Mouse (Mus musculus): ENCODE measurements around the gene B130006D01Rik. TPM values are rescaled to one million over a fixed set of nuclear protein-coding genes. Genes with fewer than 3 reads are reported as not detected.

Gene B130006D01Rik
- polyA plus RNA-seq, 1 experiment from 2014 or later, result 0.91 TPM

DNA sequence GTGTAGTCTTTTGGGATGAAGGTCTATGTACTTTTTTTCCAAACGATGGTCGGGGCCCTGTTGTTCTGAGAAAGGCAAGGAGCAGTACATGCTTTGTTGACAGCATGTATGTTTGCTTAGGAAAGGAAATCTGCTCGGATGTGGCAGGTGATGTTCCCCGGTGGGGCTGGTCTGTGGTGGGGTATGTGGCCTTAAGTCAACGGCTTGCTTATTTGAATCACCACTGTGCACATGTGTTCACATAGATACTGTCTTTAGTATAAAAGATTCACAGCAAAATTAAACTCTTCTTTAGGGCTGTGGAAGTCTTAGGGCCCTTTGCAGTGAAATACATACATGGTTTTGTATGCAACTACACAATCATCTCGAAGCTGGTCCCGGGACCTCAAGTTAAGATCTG lies 9.0 kb upstream of the B130006D01Rik start:
- peak overlapping the region; percentile 75 to 88 for H3K4me3 ChIP-seq (ENCODE audit: control insufficient read depth in 1 of 2, insufficient read depth in 1 of 2, low read depth in 1 of 2, low read length in 2 of 2)
- H3K36me3 ChIP-seq (ENCODE audit: control insufficient read depth, insufficient read depth, low read length), result no peaks in the 10 kb centered on the region
- 41% methylated on average over 7 of the region's 7 CpGs for WGBS
- no peaks in the 10 kb centered on the region for H3K27me3 ChIP-seq (ENCODE audit: control insufficient read depth, insufficient read depth, low read length)
- ATAC-seq (ENCODE audit: insufficient number of reproducible peaks, insufficient read depth, low FRiP score, low read depth), result no peak
- H3K9me3 ChIP-seq (ENCODE audit: control insufficient read depth, low read length), result no peaks in the 10 kb centered on the region
- H3K4me1 ChIP-seq (ENCODE audit: control insufficient read depth in 2 of 2, insufficient read depth in 2 of 2, low read length in 2 of 2), result peaks cover 7 to 28% of the 10 kb centered on the region in 2 experiments
- peak overlapping the region; percentile 96 for H3K9ac ChIP-seq (ENCODE audit: low read length)
- no peak overlapping the region for H3K27ac ChIP-seq (replicated peaks in 1 of 2; ENCODE audit: control insufficient read depth in 1 of 2, insufficient read depth in 1 of 2, low read depth in 2 of 2, low read length in 2 of 2)
- H3K4me2 ChIP-seq (ENCODE audit: low read length), result peak overlapping the region; percentile 99

- Histone ChIP-seq H3K4me1 (ENCODE audit: control insufficient read depth in 2 of 2, insufficient read depth in 2 of 2, low read length in 2 of 2) (peaks cover 7 to 28% of the 10 kb centered on the region in 2 experiments), H3K9ac (ENCODE audit: low read length) (no peak overlapping the region), H3K9me3 (ENCODE audit: control insufficient read depth, low read length) (no peaks in the 10 kb centered on the region), H3K4me3 (ENCODE audit: control insufficient read depth in 1 of 2, insufficient read depth in 1 of 2, low read depth in 1 of 2, low read length in 2 of 2) (no peak overlapping the region), H3K36me3 (ENCODE audit: control insufficient read depth, insufficient read depth, low read length) (no peaks in the 10 kb centered on the region), H3K4me2 (ENCODE audit: low read length) (no peak overlapping the region), H3K27me3 (ENCODE audit: control insufficient read depth, insufficient read depth, low read length) (no peaks in the 10 kb centered on the region), H3K27ac (replicated peaks in 1 of 2; ENCODE audit: control insufficient read depth in 1 of 2, insufficient read depth in 1 of 2, low read depth in 2 of 2, low read length in 2 of 2) (no peak overlapping the region)
- ATAC-seq (ENCODE audit: insufficient number of reproducible peaks, insufficient read depth, low FRiP score, low read depth), result no peak
- WGBS, result 55% methylated on average over 8 of the region's 8 CpGs
Observed at GRCm38 (mm10) chr11:95716136-95716535, 7.3 kb upstream of the B130006D01Rik start.

DNA sequence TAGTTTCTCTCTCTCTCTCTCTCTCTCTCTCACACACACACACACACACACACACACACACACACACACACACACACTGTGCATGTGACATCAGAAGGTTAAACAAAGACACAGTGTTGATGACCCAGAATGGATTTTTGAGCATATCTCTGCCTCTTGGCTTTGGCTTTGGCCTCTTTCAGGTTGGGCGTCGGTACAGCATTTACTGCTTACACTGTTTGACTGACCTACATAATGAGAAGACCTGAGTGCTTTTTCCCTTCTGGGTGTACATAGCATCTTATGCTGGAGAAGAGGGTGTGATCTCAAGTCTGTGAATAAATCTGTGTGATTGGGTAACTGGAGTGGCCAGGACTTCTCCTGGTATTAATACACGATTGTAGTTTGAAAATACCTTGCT lies 4.0 kb upstream of the B130006D01Rik start:
- no peak overlapping the region for H3K27ac ChIP-seq (replicated peaks in 1 of 2; ENCODE audit: control insufficient read depth in 1 of 2, insufficient read depth in 1 of 2, low read depth in 2 of 2, low read length in 2 of 2)
- peaks cover 1 to 13% of the 10 kb centered on the region in 2 experiments; a peak in 3 of 4 replicates for H3K4me1 ChIP-seq (ENCODE audit: control insufficient read depth in 2 of 2, insufficient read depth in 2 of 2, low read length in 2 of 2)
- no peak overlapping the region for H3K9ac ChIP-seq (ENCODE audit: low read length)
- H3K36me3 ChIP-seq (ENCODE audit: control insufficient read depth, insufficient read depth, low read length), result no peaks in the 10 kb centered on the region
- WGBS, result 78% methylated on average over 3 of the region's 3 CpGs
- H3K4me2 ChIP-seq (ENCODE audit: low read length), result no peak overlapping the region
- ATAC-seq (ENCODE audit: insufficient number of reproducible peaks, insufficient read depth, low FRiP score, low read depth), result no peak
- no peaks in the 10 kb centered on the region for H3K27me3 ChIP-seq (ENCODE audit: control insufficient read depth, insufficient read depth, low read length)
- no peaks in the 10 kb centered on the region for H3K9me3 ChIP-seq (ENCODE audit: control insufficient read depth, low read length)
- no peak overlapping the region for H3K4me3 ChIP-seq (ENCODE audit: control insufficient read depth in 1 of 2, insufficient read depth in 1 of 2, low read depth in 1 of 2, low read length in 2 of 2)

DNA sequence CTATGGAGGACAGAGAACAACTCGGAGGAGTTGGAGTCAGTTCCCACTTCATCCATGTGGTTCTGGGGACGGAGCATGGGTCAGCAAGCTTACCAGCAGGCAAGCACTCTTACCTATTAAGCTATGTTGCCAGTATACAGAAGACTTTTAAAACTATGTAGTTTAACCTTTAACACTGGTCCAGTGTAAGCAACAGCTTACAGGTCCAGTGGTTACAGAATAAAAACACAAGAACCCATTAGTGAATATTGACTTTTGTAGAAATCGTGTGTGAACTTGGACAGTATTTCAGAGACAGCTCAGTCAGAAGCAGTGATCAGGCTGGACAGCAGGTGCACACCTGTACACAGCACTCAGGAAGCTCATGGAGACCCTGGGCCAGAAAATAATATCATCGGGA lies 1.1 kb downstream of the B130006D01Rik start:
- Histone ChIP-seq H3K4me3 (ENCODE audit: control insufficient read depth in 1 of 2, insufficient read depth in 1 of 2, low read depth in 1 of 2, low read length in 2 of 2) (no peak overlapping the region), H3K27ac (replicated peaks in 1 of 2; ENCODE audit: control insufficient read depth in 1 of 2, insufficient read depth in 1 of 2, low read depth in 2 of 2, low read length in 2 of 2) (no peak overlapping the region), H3K36me3 (ENCODE audit: control insufficient read depth, insufficient read depth, low read length) (no peaks in the 10 kb centered on the region), H3K27me3 (ENCODE audit: control insufficient read depth, insufficient read depth, low read length) (no peaks in the 10 kb centered on the region), H3K9ac (ENCODE audit: low read length) (no peak overlapping the region), H3K9me3 (ENCODE audit: control insufficient read depth, low read length) (no peaks in the 10 kb centered on the region), H3K4me2 (ENCODE audit: low read length) (no peak overlapping the region), H3K4me1 (ENCODE audit: control insufficient read depth in 2 of 2, insufficient read depth in 2 of 2, low read length in 2 of 2) (peaks cover 0 to 7% of the 10 kb centered on the region in 2 experiments; a peak in 2 of 4 replicates)
- ATAC-seq (ENCODE audit: insufficient number of reproducible peaks, insufficient read depth, low FRiP score, low read depth), result no peak
- 94% methylated on average over 4 of the region's 4 CpGs for WGBS

DNA sequence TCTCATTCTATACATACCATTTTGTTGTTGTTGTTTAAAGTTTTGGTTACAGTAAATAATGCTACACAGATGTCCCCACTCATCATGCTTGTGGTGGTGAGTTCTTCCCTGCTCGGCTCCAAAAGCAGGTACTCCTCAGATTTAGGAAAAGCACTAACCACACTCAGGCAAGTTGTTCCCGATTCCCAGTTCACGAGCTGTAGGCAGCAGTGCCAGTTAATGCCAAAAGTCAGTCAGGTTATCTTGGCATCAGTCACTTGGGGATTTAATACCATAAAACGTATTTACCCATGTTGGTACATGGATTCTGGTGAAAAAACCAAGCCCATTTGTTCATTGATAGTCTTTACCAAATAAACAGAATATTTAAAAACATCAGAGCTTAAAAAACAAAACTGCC lies 2.8 kb downstream of the B130006D01Rik start:
- no peak for ATAC-seq (ENCODE audit: insufficient number of reproducible peaks, insufficient read depth, low FRiP score, low read depth)
- H3K9ac ChIP-seq (ENCODE audit: low read length), result no peak overlapping the region
- H3K36me3 ChIP-seq (ENCODE audit: control insufficient read depth, insufficient read depth, low read length), result no peaks in the 10 kb centered on the region
- H3K4me1 ChIP-seq (ENCODE audit: control insufficient read depth in 2 of 2, insufficient read depth in 2 of 2, low read length in 2 of 2), result peaks cover 0 to 7% of the 10 kb centered on the region in 2 experiments; a peak in 2 of 4 replicates
- H3K4me2 ChIP-seq (ENCODE audit: low read length), result no peak overlapping the region
- WGBS, result 76% methylated on average over 4 of the region's 4 CpGs
- no peaks in the 10 kb centered on the region for H3K9me3 ChIP-seq (ENCODE audit: control insufficient read depth, low read length)
- no peaks in the 10 kb centered on the region for H3K27me3 ChIP-seq (ENCODE audit: control insufficient read depth, insufficient read depth, low read length)
- no peak overlapping the region for H3K4me3 ChIP-seq (ENCODE audit: control insufficient read depth in 1 of 2, insufficient read depth in 1 of 2, low read depth in 1 of 2, low read length in 2 of 2)
- H3K27ac ChIP-seq (replicated peaks in 1 of 2; ENCODE audit: control insufficient read depth in 1 of 2, insufficient read depth in 1 of 2, low read depth in 2 of 2, low read length in 2 of 2), result no peak overlapping the region

- H3K4me1 ChIP-seq (ENCODE audit: control insufficient read depth in 2 of 2, insufficient read depth in 2 of 2, low read length in 2 of 2), result peaks cover 0 to 7% of the 10 kb centered on the region in 2 experiments; a peak in 2 of 4 replicates
- no peaks in the 10 kb centered on the region for H3K36me3 ChIP-seq (ENCODE audit: control insufficient read depth, insufficient read depth, low read length)
- H3K27me3 ChIP-seq (ENCODE audit: control insufficient read depth, insufficient read depth, low read length), result no peaks in the 10 kb centered on the region
- no peak for ATAC-seq (ENCODE audit: insufficient number of reproducible peaks, insufficient read depth, low FRiP score, low read depth)
- no peak overlapping the region for H3K27ac ChIP-seq (replicated peaks in 1 of 2; ENCODE audit: control insufficient read depth in 1 of 2, insufficient read depth in 1 of 2, low read depth in 2 of 2, low read length in 2 of 2)
- no peaks in the 10 kb centered on the region for H3K9me3 ChIP-seq (ENCODE audit: control insufficient read depth, low read length)
- 89% methylated on average over 5 of the region's 5 CpGs for WGBS
- no peak overlapping the region for H3K4me3 ChIP-seq (ENCODE audit: control insufficient read depth in 1 of 2, insufficient read depth in 1 of 2, low read depth in 1 of 2, low read length in 2 of 2)
- no peak overlapping the region for H3K9ac ChIP-seq (ENCODE audit: low read length)
- H3K4me2 ChIP-seq (ENCODE audit: low read length), result no peak overlapping the region
Observed at GRCm38 (mm10) chr11:95727947-95728346, 4.6 kb downstream of the B130006D01Rik start.

- H3K27me3 ChIP-seq (ENCODE audit: control insufficient read depth, insufficient read depth, low read length), result no peaks in the 10 kb centered on the region
- H3K36me3 ChIP-seq (ENCODE audit: control insufficient read depth, insufficient read depth, low read length), result no peaks in the 10 kb centered on the region
- H3K9ac ChIP-seq (ENCODE audit: low read length), result no peak overlapping the region
- no peak overlapping the region for H3K4me3 ChIP-seq (ENCODE audit: control insufficient read depth in 1 of 2, insufficient read depth in 1 of 2, low read depth in 1 of 2, low read length in 2 of 2)
- WGBS, result 82% methylated on average over 12 of the region's 12 CpGs
- no peaks in the 10 kb centered on the region for H3K9me3 ChIP-seq (ENCODE audit: control insufficient read depth, low read length)
- no peak overlapping the region for H3K4me2 ChIP-seq (ENCODE audit: low read length)
- ATAC-seq (ENCODE audit: insufficient number of reproducible peaks, insufficient read depth, low FRiP score, low read depth), result no peak
- no peak overlapping the region for H3K27ac ChIP-seq (replicated peaks in 1 of 2; ENCODE audit: control insufficient read depth in 1 of 2, insufficient read depth in 1 of 2, low read depth in 2 of 2, low read length in 2 of 2)
- H3K4me1 ChIP-seq (ENCODE audit: control insufficient read depth in 2 of 2, insufficient read depth in 2 of 2, low read length in 2 of 2), result peaks cover 0 to 7% of the 10 kb centered on the region in 2 experiments; a peak in 2 of 4 replicates
Observed at GRCm38 (mm10) chr11:95728916-95729907, 5.8 kb downstream of the B130006D01Rik start.

All from heart, embryonic 14.5 days (tissue).